Mouse (Mus musculus) gastrocnemius, adult 8-10 months (tissue): ENCODE results near the gene Nae1. TPM values are rescaled to one million over a fixed set of nuclear protein-coding genes. Genes with fewer than 3 reads are reported as not detected.

Source experiments
- DNase-seq, 2 experiments: peaks; one replicate each; pipeline ENCODE4 v3.0.0; 2022; ENCODE audit warnings: low spot score in 2 of 2
- total RNA-seq, 4 experiments: library from RNA; stranded (reverse); gene quantifications; 2 replicates each; pipeline ENCODE4 v1.2.4; 2022

The Nae1 gene
- total RNA-seq, 4 experiments from 2014 or later: 21.5 to 29.2 (median 25.0) TPM

- DNase-seq: no peak
These were observed 4.8 kb downstream of the Nae1 start for GRCm38 (mm10) chr8:104529671-104530070.

GRCm38 (mm10) chr8:104517872-104518271, 16.6 kb downstream of the Nae1 start:
- DNase-seq: no peak

- no peak for DNase-seq
These were observed 24.3 kb downstream of the Nae1 start for GRCm38 (mm10) chr8:104510134-104510533.

DNA sequence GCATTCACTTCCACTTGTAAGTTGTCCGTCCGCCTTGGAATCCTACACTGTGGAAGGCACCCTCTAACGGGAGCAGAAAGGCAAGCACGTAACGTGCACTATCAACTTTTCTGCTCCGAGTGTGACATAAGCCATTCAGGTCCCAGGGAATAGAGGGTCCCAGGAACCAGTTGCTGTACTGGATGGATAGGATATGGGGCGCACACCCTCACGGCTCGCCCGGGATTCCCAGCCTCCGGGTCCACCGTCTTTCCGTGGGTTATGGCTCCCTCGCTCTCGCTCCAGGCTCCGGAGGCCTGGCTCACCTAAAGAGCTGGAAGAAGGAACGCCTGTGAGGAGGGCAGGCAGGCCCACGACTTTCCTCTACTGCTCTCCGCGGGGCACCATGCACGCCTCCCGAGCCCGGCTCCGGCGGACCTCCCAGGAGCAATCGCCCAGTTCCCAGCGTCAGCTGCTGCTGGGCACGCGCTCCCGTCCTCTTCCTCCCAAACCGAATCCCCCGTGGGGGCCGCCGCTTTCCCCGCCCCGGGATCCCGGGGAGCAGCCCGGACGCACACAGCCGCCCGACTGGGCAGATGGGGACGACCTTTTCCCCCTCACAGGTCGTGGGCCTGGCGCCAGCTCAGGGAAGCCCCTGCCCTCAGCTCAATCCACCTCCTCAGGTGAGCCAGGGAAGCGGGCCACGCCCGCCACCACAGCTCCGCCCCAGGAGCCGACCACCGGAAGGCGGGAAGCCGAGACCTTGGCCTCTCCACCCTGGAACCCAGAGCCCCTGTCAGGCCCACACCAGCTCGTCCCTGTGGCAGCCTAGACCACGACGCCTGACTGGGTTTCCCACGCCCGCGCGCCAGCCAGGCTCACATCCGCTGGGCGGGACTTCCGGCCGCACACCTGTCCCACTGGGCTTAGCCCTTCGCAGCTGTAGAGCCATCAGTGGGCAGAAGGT, 25.1 kb downstream of the Nae1 start, which contains the start of gene Terb1:
Gene Terb1, minus strand, starts transcription at position 850 of the 946 bp plus-strand sequence.
- peak in 1 of 2 experiments; percentile 4 for DNase-seq

GRCm38 (mm10) chr8:104479091-104479490, 55.3 kb downstream of the Nae1 start:
- DNase-seq: no peak

GRCm38 (mm10) chr8:104472465-104472864, 62.0 kb downstream of the Nae1 start:
- DNase-seq: no peak

GRCm38 (mm10) chr8:104467463-104467862, 67.0 kb downstream of the Nae1 start:
- no peak for DNase-seq

Other genes starting within 250 kb of the Nae1 start
- not detected for gene Cmtm2a, start 241.5 kb downstream of the Nae1 start, total RNA-seq
- not detected for gene Gm45711, start 224.6 kb downstream of the Nae1 start, total RNA-seq
- gene Cmtm1, start 224.5 kb downstream of the Nae1 start, total RNA-seq: not detected
- gene Gm11020, start 213.1 kb downstream of the Nae1 start, total RNA-seq: not detected
- not detected for gene Cmtm2b, start 212.4 kb downstream of the Nae1 start, total RNA-seq
- gene Cmtm3, start 195.2 kb downstream of the Nae1 start, total RNA-seq: 1 to 10 TPM; 1.9 to 5.0 (median 3.0) TPM
- 1 to 10 TPM; 4.0 to 4.9 (median 4.7) TPM for gene Cmtm4, start 138.8 kb downstream of the Nae1 start, total RNA-seq
- gene Dync1li2, start 91.6 kb downstream of the Nae1 start, total RNA-seq: 100 to 1,000 TPM in 1 of 4 experiments, 10 to 100 TPM in 3; 63.1 to 122 (median 75.8) TPM
- not detected for gene Terb1, start 24.7 kb downstream of the Nae1 start, total RNA-seq
- gene Car7, start 52 bp upstream of the Nae1 start, total RNA-seq: 1 to 10 TPM in 2 of 4 experiments, under 1 TPM in 2; 0.21 to 1.2 (median 0.68) TPM
- 1 to 10 TPM; 2.0 to 4.6 (median 4.4) TPM for gene Pdp2, start 56.8 kb upstream of the Nae1 start, total RNA-seq
- under 1 TPM in 1 of 4 experiments, not detected in 3; 0.47 TPM for gene Cdh16, start 89.8 kb upstream of the Nae1 start, total RNA-seq
- 1 to 10 TPM; 3.7 to 9.5 (median 5.0) TPM for gene Rrad, start 96.7 kb upstream of the Nae1 start, total RNA-seq
- gene Ciao2b, start 107.3 kb upstream of the Nae1 start, total RNA-seq: 10 to 100 TPM; 36.1 to 46.5 (median 41.2) TPM
- gene Ces2a, start 199.4 kb upstream of the Nae1 start, total RNA-seq: not detected